Mouse (Mus musculus) midbrain, embryonic 14.5 days (tissue): Measurements from ENCODE around the gene Cbx2. TPM values are rescaled to one million over a fixed set of nuclear protein-coding genes. Genes with fewer than 3 reads are reported as not detected.

Experiments used
- ATAC-seq: fragments of 200-750 bp; cut with Nextera tagmentation; 2 replicates; pipeline ENCODE4 v1.8.0; 2017; ENCODE audit warnings: moderate number of reproducible peaks, moderate library complexity; ENCODE audit not compliant: low FRiP score, low TSS enrichment
- DNase-seq: peaks from one replicate; pipeline ENCODE4 v3.0.0-alpha.2; 2015
- H3K27ac ChIP-seq: fragments of 300-500 bp; sonication (generic); replicated peaks from 2 replicates; pipeline ENCODE4 v1.5.1; 2014; ENCODE audit warnings: mild to moderate bottlenecking, low read depth, low read length, moderate library complexity
- H3K27me3 ChIP-seq: fragments of 300-500 bp; sonication (generic); 2 replicates; pipeline ENCODE4 v1.6.1; 2014; ENCODE audit warnings: low read length, control low read depth, mixed read lengths; ENCODE audit not compliant: control insufficient read depth, insufficient read depth
- H3K36me3 ChIP-seq: fragments of 300-500 bp; sonication (generic); 2 replicates; pipeline ENCODE4 v1.6.1; 2014; ENCODE audit warnings: low read length, control low read depth; ENCODE audit not compliant: control insufficient read depth, insufficient read depth
- H3K4me1 ChIP-seq: fragments of 300-500 bp; sonication (generic); 2 replicates; pipeline ENCODE4 v1.6.1; 2014; ENCODE audit warnings: mild to moderate bottlenecking, antibody characterized with exemption, low read length, control low read depth; ENCODE audit not compliant: control insufficient read depth, insufficient read depth
- H3K4me2 ChIP-seq: fragments of 300-500 bp; sonication (generic); 2 replicates; pipeline ENCODE4 v1.6.1; 2014; ENCODE audit warnings: mild to moderate bottlenecking, low read length, moderate library complexity
- H3K4me3 ChIP-seq: fragments of 300-500 bp; sonication (generic); replicated peaks from 2 replicates; pipeline ENCODE4 v1.5.1; 2014; ENCODE audit warnings: low read depth, low read length
- H3K9ac ChIP-seq: fragments of 300-500 bp; sonication (generic); replicated peaks from 2 replicates; pipeline ENCODE4 v1.6.1; 2014; ENCODE audit warnings: mild to moderate bottlenecking, low read length, moderate library complexity
- H3K9me3 ChIP-seq: fragments of 300-500 bp; sonication (generic); 2 replicates; pipeline ENCODE4 v1.6.1; 2016; ENCODE audit warnings: low read length, control low read depth, mixed read lengths; ENCODE audit not compliant: control insufficient read depth
- WGBS: fragments of 180-500 bp; shearing (Covaris S2); extraction: QIAGEN DNeasy Blood & Tissue Kit; methylation state at CpG from one replicate; pipeline ENCODE4 v1.1.7; 2014; 5-methylcytosine and 5-hydroxymethylcytosine counted together
- polyA plus RNA-seq: library from polyadenylated mRNA; unstranded; fragments of >200 nt; fragmentation: Nextera tagmentation; extraction: Ambion mirVana; gene quantifications from 2 replicates; pipeline ENCODE4 v1.2.1, GENCODE M21; 2014

Gene Cbx2
- polyA plus RNA-seq, 1 experiment from 2014 or later = 20.7 TPM

- Histone ChIP-seq H3K27ac (peak overlapping the region; percentile 94), H3K9ac (peak overlapping the region; percentile 95), H3K27me3 (peaks cover 41% of the 10 kb centered on the region), H3K4me3 (peak overlapping the region; percentile 54), H3K9me3 (no peaks in the 10 kb centered on the region), H3K4me2 (peak overlapping the region; percentile 98), H3K4me1 (peaks cover 52% of the 10 kb centered on the region), H3K36me3 (no peaks in the 10 kb centered on the region)
- DNase-seq (peak; percentile 47), ATAC-seq (no peak)
- 2% methylated on average over 9 of the region's 9 CpGs for WGBS
Observed at GRCm38 (mm10) chr11:119057291-119057690, 34.5 kb downstream of the Cbx2 start.

DNA sequence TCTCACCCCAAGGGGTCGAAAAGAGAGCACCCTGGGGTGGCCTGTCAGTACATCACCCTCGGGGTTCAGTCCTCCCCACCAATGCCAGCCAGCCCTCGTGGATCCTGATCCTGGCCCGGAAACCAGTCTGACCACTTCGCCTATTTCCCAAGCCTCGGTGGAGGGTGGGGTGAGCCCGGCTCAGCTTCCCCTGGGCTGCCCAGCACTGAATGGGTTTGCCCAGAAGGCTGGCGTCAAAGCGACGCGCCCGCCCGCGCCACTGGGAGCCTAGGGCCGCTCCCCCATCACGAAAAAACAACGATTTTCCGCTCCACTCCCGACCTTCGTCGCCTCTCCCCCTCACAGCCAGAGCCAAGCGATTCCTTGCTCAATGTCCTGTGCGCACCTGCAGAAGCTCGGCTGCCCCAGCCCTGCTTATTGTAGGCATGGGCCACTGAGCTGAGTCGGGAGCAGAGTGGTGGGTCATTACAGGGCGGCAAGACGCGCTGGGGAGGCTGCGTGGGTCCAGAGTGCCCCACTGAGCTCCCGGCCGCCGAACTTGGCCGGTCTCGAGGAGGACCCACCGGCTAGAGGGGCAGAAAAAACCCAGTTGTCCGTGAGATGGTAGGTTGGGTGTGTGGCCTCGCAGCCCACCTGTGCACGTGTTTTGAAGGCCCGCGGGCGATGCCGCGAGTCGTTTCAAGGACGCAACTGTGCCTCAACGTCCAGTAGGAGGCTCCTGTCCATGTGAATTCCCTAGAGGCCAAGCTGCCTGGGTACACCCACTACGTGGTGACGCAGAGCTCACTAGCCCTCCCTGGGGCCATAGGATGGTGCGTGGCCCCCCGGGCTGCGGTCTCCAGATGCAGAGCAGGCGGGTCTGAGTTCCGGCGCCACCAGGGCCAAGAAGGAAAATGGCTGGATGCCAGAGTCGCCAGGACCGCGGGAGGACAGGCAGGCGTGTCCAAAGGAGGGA, 35.6 kb downstream of the Cbx2 start:
- H3K4me2 ChIP-seq = peak overlapping the region; percentile 98
- DNase-seq = peak; percentile 68
- peaks cover 44% of the 10 kb centered on the region for H3K4me1 ChIP-seq
- no peak for ATAC-seq
- no peaks in the 10 kb centered on the region for H3K36me3 ChIP-seq
- peak overlapping the region; percentile 36; the same call in 1 of the 2 replicates for H3K9ac ChIP-seq
- WGBS = 2% methylated on average over 58 of the region's 58 CpGs
- no peaks in the 10 kb centered on the region for H3K9me3 ChIP-seq
- H3K27ac ChIP-seq = no peak overlapping the region
- H3K4me3 ChIP-seq = peak overlapping the region; percentile 15; the same call in 1 of the 2 replicates
- peaks cover 41% of the 10 kb centered on the region for H3K27me3 ChIP-seq

DNA sequence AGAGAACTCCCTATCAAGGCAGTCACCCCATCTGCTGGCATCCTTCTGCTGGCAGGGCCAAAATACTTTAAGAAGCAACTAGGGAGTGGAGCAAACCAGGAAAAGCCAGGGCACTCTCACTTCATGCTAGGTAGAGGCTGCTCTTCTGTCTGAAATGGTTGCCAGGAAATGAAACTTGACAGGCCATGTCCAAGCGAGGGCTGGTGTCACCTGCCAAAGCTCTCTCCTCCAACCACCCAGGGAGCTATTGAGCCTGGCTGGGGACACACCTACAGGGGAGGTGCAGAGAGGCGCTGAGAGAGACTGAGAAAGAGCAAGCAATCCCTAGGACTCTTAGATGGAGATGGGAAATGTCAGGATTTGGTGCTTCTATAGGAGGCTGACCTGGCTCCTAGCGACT, 36.5 kb downstream of the Cbx2 start:
- Histone ChIP-seq H3K27ac (no peak overlapping the region), H3K27me3 (peaks cover 41% of the 10 kb centered on the region), H3K4me1 (peaks cover 39% of the 10 kb centered on the region), H3K4me2 (no peak overlapping the region), H3K9ac (no peak overlapping the region), H3K4me3 (0 out of 2 replicates have a peak overlapping the region, but pooled peaks have one; percentile 15), H3K36me3 (no peaks in the 10 kb centered on the region), H3K9me3 (no peaks in the 10 kb centered on the region)
- DNase-seq (no peak), ATAC-seq (no peak)
- WGBS = 11% methylated on average over 3 of the region's 3 CpGs

GRCm38 (mm10) chr11:119066841-119067240, 44.1 kb downstream of the Cbx2 start:
- H3K27me3 ChIP-seq = no peaks in the 10 kb centered on the region
- ATAC-seq (no peak), DNase-seq (no peak)
- no peaks in the 10 kb centered on the region for H3K4me1 ChIP-seq
- WGBS = 74% methylated on average over 8 of the region's 8 CpGs
- no peak overlapping the region for H3K27ac ChIP-seq
- no peak overlapping the region for H3K4me2 ChIP-seq
- no peak overlapping the region for H3K4me3 ChIP-seq
- no peaks in the 10 kb centered on the region for H3K36me3 ChIP-seq
- H3K9ac ChIP-seq = no peak overlapping the region
- H3K9me3 ChIP-seq = no peaks in the 10 kb centered on the region

DNA sequence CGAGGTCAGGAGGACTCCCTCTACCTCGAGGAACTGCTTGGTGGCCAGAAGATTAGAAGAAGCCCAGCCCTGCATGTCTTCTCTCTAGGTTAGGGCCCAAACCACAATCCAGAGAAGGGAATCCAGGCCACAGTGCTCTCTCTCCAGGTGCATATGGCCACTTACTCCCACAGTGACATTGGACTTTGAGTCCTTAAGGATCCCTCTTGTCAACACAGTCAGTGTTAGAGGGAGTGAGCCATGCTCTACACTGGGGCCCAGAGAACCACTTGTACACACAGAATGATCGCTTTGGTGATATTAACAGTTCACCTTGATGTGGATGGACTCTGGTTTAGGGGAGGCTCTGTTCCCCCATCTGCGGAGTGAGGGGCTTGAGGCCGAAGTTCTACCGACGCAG, 49.5 kb downstream of the Cbx2 start:
- no peak for ATAC-seq
- Histone ChIP-seq H3K9ac (no peak overlapping the region), H3K4me2 (no peak overlapping the region), H3K4me1 (peaks cover 3% of the 10 kb centered on the region; the same call in 1 of the 2 replicates), H3K9me3 (no peaks in the 10 kb centered on the region), H3K27ac (no peak overlapping the region), H3K36me3 (no peaks in the 10 kb centered on the region), H3K4me3 (no peak overlapping the region), H3K27me3 (peaks cover 3% of the 10 kb centered on the region; the same call in 1 of the 2 replicates)
- no peak for DNase-seq
- WGBS = 87% methylated on average over 7 of the region's 7 CpGs

- H3K27ac ChIP-seq = no peak overlapping the region
- peaks cover 3% of the 10 kb centered on the region; the same call in 1 of the 2 replicates for H3K27me3 ChIP-seq
- DNase-seq (no peak), ATAC-seq (no peak)
- H3K4me1 ChIP-seq = peaks cover 6% of the 10 kb centered on the region
- H3K36me3 ChIP-seq = no peaks in the 10 kb centered on the region
- no peak overlapping the region for H3K4me3 ChIP-seq
- WGBS = 67% methylated on average over 6 of the region's 6 CpGs
- H3K9ac ChIP-seq = no peak overlapping the region; the same call in 1 of the 2 replicates
- no peak overlapping the region for H3K4me2 ChIP-seq
- no peaks in the 10 kb centered on the region for H3K9me3 ChIP-seq
Observed at GRCm38 (mm10) chr11:119072986-119073385, 50.2 kb downstream of the Cbx2 start.

DNA sequence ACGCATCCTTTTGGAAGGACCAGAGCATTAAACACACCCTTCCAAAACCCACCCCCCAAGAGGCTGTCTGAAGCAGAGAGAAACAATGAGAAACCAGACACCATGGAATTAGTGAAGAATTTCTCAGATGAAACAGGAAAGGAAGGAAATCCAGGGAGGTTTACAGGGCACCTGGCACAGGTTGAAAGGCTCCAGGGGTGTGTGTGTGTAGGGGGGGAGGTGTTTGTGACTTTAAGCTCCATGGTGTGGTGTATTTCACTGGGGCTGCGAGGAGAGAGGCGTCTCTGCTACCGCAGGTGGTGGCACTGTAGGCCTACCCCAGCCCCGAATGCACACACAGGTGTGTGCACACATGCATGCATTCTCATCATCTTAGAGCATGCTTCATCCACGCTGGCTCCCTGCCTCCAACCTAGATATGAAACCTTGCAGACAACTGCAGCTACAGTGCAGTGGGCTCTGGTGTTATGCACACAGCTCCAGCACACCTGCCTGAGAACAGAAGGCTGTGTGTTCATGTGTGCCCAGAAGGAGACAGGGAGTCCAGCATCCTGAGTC, 51.2 kb downstream of the Cbx2 start:
- H3K27me3 ChIP-seq = peaks cover 3% of the 10 kb centered on the region; the same call in 1 of the 2 replicates

DNA sequence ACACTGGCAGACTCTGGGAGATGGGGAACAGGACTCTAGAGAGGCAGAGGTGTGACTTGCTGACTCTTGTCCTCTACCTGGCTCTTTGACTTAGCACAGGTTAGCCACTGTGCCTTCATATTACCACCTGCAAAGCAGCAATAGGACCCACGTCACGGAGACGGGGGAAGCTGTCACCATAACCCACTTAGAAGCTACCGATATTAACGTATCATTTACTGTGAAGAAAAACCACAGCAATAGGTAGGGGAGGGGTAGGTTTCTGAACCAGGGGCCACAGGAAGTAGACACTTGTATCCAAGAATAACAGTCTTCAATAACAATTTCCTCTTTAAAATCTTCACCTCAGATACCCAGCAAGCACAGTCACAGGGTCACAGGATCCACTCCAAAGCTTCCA, 53.0 kb downstream of the Cbx2 start:
- H3K9me3 ChIP-seq = no peaks in the 10 kb centered on the region
- H3K4me2 ChIP-seq = no peak overlapping the region
- peaks cover 11% of the 10 kb centered on the region for H3K36me3 ChIP-seq
- no peak for DNase-seq
- peaks cover 32% of the 10 kb centered on the region for H3K4me1 ChIP-seq
- 92% methylated on average over 5 of the region's 5 CpGs for WGBS
- peaks cover 5% of the 10 kb centered on the region; the same call in 1 of the 2 replicates for H3K27me3 ChIP-seq
- H3K4me3 ChIP-seq = no peak overlapping the region
- H3K27ac ChIP-seq = no peak overlapping the region
- no peak for ATAC-seq
- H3K9ac ChIP-seq = no peak overlapping the region

More for the DNA sequence above, 51.2 kb downstream of the Cbx2 start:
- no peak for ATAC-seq
- H3K4me1 ChIP-seq = peaks cover 16% of the 10 kb centered on the region
- no peak for DNase-seq
- H3K4me2 ChIP-seq = no peak overlapping the region
- H3K36me3 ChIP-seq = no peaks in the 10 kb centered on the region
- H3K27ac ChIP-seq = 0 out of 2 replicates have a peak overlapping the region, but pooled peaks have one; percentile 13
- H3K9ac ChIP-seq = no peak overlapping the region
- H3K4me3 ChIP-seq = no peak overlapping the region
- H3K9me3 ChIP-seq = no peaks in the 10 kb centered on the region
- 68% methylated on average over 6 of the region's 6 CpGs for WGBS
